Mouse (Mus musculus): Measurements from ENCODE around the gene Oser1. TPM values are rescaled to one million over a fixed set of nuclear protein-coding genes. Genes with fewer than 3 reads are reported as not detected.
A peak's percentile ranks its signal among the peaks of the same experiment; 100 is the strongest.
"Not testable (repeated sequence)": the region's sequence is repeated elsewhere in the genome, so short reads cannot be mapped to it uniquely, and the experiment has no call there.

The Oser1 gene
- polyA plus RNA-seq, 1 experiment from 2014 or later: 79.0 TPM

DNA sequence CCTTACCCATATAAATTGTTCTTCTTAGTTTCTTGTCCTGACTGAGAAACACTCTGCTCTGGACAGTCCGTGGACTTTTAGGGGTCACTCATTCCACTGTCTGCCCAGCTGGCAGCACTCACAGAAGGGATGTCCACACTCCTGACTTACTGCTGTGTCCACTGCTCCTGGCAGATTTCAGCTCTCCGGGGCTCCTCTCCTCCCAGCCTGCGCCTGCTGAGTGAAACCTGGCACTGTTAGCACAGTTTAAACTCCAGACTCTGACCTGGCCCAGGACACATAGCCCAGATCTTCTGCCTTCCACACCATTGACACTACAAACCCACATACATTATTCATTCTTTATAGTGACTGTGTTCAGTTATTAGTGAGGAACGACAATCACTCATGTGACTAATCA, 39.5 kb upstream of the Oser1 start:
- peaks cover 2% of the 10 kb centered on the region; the same call in 1 of the 2 replicates for H3K27me3 ChIP-seq (ENCODE audit: control insufficient read depth, insufficient read depth, low read length)
- H3K4me2 ChIP-seq (ENCODE audit: low read depth, low read length): no peak overlapping the region
- no peak overlapping the region for H3K27ac ChIP-seq (ENCODE audit: low read length)
- no peak overlapping the region for H3K9ac ChIP-seq (ENCODE audit: low read length)
- peaks cover 4% of the 10 kb centered on the region; the same call in 1 of the 2 replicates for H3K36me3 ChIP-seq (ENCODE audit: control insufficient read depth, insufficient read depth, low read length)
- H3K4me1 ChIP-seq (ENCODE audit: control insufficient read depth, insufficient read depth, low read length): 0 out of 2 replicates have a peak, but pooled peaks cover 4% of the 10 kb centered on the region
- no peak for ATAC-seq (ENCODE audit: insufficient read depth, low FRiP score)
- WGBS: 63% methylated on average over 4 of the region's 4 CpGs
- H3K4me3 ChIP-seq (replicated peaks; ENCODE audit: low read length): no peak overlapping the region
- H3K9me3 ChIP-seq (replicated peaks; ENCODE audit: control insufficient read depth, low read length): no peaks in the 10 kb centered on the region

DNA sequence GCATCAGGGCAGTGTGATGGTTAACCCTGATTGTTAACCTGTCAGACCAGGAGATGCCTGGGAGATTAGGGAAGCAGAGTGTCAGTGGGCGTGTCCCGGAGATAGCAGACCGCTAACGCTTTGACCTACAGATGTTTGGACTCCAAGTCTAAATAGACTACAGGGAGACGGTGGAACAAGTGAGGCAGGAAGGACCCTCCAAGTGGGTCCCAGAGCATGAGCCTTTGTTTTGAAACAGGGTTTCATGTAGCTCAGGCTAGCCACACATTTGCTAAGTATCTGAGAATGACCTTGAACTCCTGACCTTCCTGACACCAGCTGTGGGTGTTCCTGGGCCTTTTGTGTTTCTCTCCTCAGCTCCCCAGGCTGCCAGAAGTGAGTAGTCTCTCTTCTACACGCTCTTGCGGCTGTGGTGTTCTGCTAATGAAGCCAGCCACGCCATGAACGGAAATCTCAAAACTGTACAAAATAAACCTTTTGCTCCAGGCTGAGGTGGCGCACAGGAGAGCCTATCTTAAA, 38.8 kb upstream of the Oser1 start:
- no peak for ATAC-seq (ENCODE audit: insufficient read depth, low FRiP score)
- 51% methylated on average over 10 of the region's 10 CpGs for WGBS
- no peak overlapping the region for H3K4me2 ChIP-seq (ENCODE audit: low read depth, low read length)

DNA sequence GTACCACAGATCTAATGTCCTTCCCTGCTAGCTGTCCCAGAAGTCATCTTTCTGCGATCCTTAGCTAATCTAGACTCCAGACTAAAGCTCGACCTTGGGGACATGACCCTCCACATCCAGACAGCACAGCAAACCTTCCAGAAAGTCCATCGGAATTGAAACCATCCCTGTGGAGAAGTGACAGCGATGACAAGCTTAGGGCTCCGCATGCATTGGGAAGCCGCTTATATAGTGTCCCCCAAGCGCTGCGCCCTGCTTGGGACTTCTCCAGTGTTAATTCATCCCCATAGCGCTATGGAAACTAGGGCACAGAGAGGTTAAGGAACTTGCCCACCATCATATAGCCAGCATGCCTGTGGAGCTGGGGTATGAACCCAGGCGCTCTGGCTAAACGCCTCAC, 38.3 kb upstream of the Oser1 start:
- H3K27me3 ChIP-seq (ENCODE audit: control insufficient read depth, insufficient read depth, low read length): peaks cover 8% of the 10 kb centered on the region
- no peak overlapping the region for H3K4me2 ChIP-seq (ENCODE audit: low read depth, low read length)
- no peak for ATAC-seq (ENCODE audit: insufficient read depth, low FRiP score)
- H3K9me3 ChIP-seq (replicated peaks; ENCODE audit: control insufficient read depth, low read length): no peaks in the 10 kb centered on the region
- no peak overlapping the region for H3K27ac ChIP-seq (ENCODE audit: low read length)
- 0 out of 2 replicates have a peak, but pooled peaks cover 6% of the 10 kb centered on the region for H3K4me1 ChIP-seq (ENCODE audit: control insufficient read depth, insufficient read depth, low read length)
- WGBS: 69% methylated on average over 11 of the region's 11 CpGs
- H3K9ac ChIP-seq (ENCODE audit: low read length): no peak overlapping the region
- H3K36me3 ChIP-seq (ENCODE audit: control insufficient read depth, insufficient read depth, low read length): no peaks in the 10 kb centered on the region; the same call in 1 of the 2 replicates
- no peak overlapping the region for H3K4me3 ChIP-seq (replicated peaks; ENCODE audit: low read length)

More for the DNA sequence above, 38.8 kb upstream of the Oser1 start:
- H3K9ac ChIP-seq (ENCODE audit: low read length): no peak overlapping the region
- 0 out of 2 replicates have a peak, but pooled peaks cover 6% of the 10 kb centered on the region for H3K4me1 ChIP-seq (ENCODE audit: control insufficient read depth, insufficient read depth, low read length)
- peaks cover 8% of the 10 kb centered on the region for H3K27me3 ChIP-seq (ENCODE audit: control insufficient read depth, insufficient read depth, low read length)
- no peaks in the 10 kb centered on the region; the same call in 1 of the 2 replicates for H3K36me3 ChIP-seq (ENCODE audit: control insufficient read depth, insufficient read depth, low read length)
- H3K4me3 ChIP-seq (replicated peaks; ENCODE audit: low read length): no peak overlapping the region
- H3K27ac ChIP-seq (ENCODE audit: low read length): no peak overlapping the region
- H3K9me3 ChIP-seq (replicated peaks; ENCODE audit: control insufficient read depth, low read length): no peaks in the 10 kb centered on the region

DNA sequence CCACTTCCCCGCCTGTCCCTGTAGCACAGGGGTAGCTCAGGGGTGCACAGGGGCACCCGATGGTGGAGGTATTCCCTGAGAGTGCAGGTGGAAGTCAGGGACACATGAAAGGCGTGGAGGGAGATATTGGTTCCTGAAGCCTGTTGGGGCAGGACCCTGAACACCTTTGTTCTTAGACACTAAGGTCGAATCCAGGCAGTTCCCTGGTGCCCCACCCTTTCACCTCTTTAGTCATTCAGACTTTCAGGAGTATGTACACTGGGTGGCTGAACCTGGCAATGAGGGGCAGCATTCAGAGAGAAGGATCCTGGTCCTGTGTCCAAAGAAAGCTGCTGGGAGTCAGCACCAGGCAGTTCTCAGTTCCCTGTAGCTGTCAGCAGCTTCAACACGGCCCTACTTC, 37.9 kb upstream of the Oser1 start:
- H3K4me2 ChIP-seq (ENCODE audit: low read depth, low read length): no peak overlapping the region
- WGBS: 55% methylated on average over 5 of the region's 5 CpGs
- no peak for ATAC-seq (ENCODE audit: insufficient read depth, low FRiP score)

DNA sequence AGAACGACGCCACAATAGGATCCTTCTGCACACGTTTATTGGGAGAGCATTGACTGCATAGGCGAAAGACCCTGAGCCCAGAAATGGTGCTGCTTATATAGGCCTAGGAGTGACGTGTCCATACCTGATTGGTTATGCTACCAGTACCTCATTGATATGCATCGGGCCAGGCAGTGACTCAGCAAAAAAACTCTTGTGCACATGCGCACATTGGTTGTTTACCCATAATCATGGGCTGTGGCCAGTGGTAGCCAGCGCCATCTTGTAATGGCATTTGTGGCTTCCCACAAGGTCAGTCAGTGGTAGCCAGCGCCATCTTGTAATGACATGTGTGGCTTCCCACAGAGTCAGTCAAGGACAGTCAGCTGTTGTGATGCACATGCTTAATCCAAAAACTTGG, 36.8 kb upstream of the Oser1 start:
- H3K36me3 ChIP-seq (ENCODE audit: control insufficient read depth, insufficient read depth, low read length); H3K9me3 ChIP-seq (replicated peaks; ENCODE audit: control insufficient read depth, low read length); H3K9ac ChIP-seq (ENCODE audit: low read length); H3K4me2 ChIP-seq (ENCODE audit: low read depth, low read length); H3K4me3 ChIP-seq (replicated peaks; ENCODE audit: low read length); H3K27ac ChIP-seq (ENCODE audit: low read length); ATAC-seq (ENCODE audit: insufficient read depth, low FRiP score); H3K4me1 ChIP-seq (ENCODE audit: control insufficient read depth, insufficient read depth, low read length); H3K27me3 ChIP-seq (ENCODE audit: control insufficient read depth, insufficient read depth, low read length): not testable (repeated sequence)
- WGBS: 92% methylated on average over 9 of the region's 9 CpGs

More for the DNA sequence above, 37.9 kb upstream of the Oser1 start:
- no peaks in the 10 kb centered on the region for H3K9me3 ChIP-seq (replicated peaks; ENCODE audit: control insufficient read depth, low read length)
- H3K4me3 ChIP-seq (replicated peaks; ENCODE audit: low read length): no peak overlapping the region
- H3K4me1 ChIP-seq (ENCODE audit: control insufficient read depth, insufficient read depth, low read length): 0 out of 2 replicates have a peak, but pooled peaks cover 6% of the 10 kb centered on the region
- no peak overlapping the region for H3K9ac ChIP-seq (ENCODE audit: low read length)
- peaks cover 8% of the 10 kb centered on the region for H3K27me3 ChIP-seq (ENCODE audit: control insufficient read depth, insufficient read depth, low read length)
- H3K36me3 ChIP-seq (ENCODE audit: control insufficient read depth, insufficient read depth, low read length): no peaks in the 10 kb centered on the region; the same call in 1 of the 2 replicates
- H3K27ac ChIP-seq (ENCODE audit: low read length): no peak overlapping the region

DNA sequence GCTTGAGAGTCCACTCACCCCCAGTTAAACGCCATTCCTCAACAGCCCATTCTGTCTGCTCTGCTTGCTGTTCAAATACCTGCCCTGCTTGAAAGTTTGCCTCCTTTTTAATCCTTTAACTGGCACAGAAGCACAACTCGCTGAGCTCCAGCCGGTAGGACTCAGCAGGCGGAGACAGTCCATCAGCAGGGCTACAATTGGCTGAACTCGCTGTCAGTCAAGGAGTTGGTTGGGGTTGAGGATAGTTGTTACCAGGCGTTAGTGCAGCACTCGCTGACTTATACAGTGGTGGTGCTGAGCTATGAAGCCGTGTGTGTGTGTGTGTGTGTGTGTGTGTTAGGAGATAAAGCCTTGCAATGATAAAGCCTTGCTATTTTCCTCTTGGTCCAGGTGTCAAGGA, 36.1 kb upstream of the Oser1 start:
- Histone ChIP-seq H3K27ac (ENCODE audit: low read length) (no peak overlapping the region), H3K9ac (ENCODE audit: low read length) (no peak overlapping the region), H3K4me2 (ENCODE audit: low read depth, low read length) (no peak overlapping the region), H3K9me3 (replicated peaks; ENCODE audit: control insufficient read depth, low read length) (no peaks in the 10 kb centered on the region), H3K27me3 (ENCODE audit: control insufficient read depth, insufficient read depth, low read length) (peaks cover 8% of the 10 kb centered on the region), H3K4me3 (replicated peaks; ENCODE audit: low read length) (no peak overlapping the region), H3K36me3 (ENCODE audit: control insufficient read depth, insufficient read depth, low read length) (no peaks in the 10 kb centered on the region; the same call in 1 of the 2 replicates), H3K4me1 (ENCODE audit: control insufficient read depth, insufficient read depth, low read length) (0 out of 2 replicates have a peak, but pooled peaks cover 2% of the 10 kb centered on the region)
- 82% methylated on average over 8 of the region's 8 CpGs for WGBS
- no peak for ATAC-seq (ENCODE audit: insufficient read depth, low FRiP score)

DNA sequence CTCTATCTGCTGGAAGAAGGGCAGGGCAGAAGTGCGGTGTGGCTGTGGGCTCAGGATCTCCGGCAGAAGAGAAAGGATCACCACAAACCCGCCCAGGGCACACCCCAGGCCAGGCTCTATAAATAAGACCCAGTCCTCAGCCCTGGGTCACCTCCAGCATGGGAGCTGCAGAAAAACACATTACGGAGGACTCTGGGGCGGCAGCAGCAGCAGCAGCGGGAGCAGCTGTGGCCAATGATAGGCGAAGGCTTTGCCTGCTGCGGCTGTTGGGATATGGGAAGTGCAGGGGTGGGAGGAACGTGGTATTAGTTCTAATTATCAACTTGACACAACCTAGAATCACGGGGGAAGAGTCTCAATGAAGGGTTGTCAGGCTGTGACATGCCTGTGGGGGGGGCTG, 34.9 kb upstream of the Oser1 start:
- Histone ChIP-seq H3K36me3 (ENCODE audit: control insufficient read depth, insufficient read depth, low read length) (no peaks in the 10 kb centered on the region), H3K4me3 (replicated peaks; ENCODE audit: low read length) (no peak overlapping the region), H3K4me1 (ENCODE audit: control insufficient read depth, insufficient read depth, low read length) (0 out of 2 replicates have a peak, but pooled peaks cover 2% of the 10 kb centered on the region), H3K27ac (ENCODE audit: low read length) (no peak overlapping the region), H3K9ac (ENCODE audit: low read length) (no peak overlapping the region), H3K27me3 (ENCODE audit: control insufficient read depth, insufficient read depth, low read length) (peaks cover 8% of the 10 kb centered on the region), H3K9me3 (replicated peaks; ENCODE audit: control insufficient read depth, low read length) (no peaks in the 10 kb centered on the region), H3K4me2 (ENCODE audit: low read depth, low read length) (no peak overlapping the region)
- ATAC-seq (ENCODE audit: insufficient read depth, low FRiP score): no peak; the same call in 1 of the 2 replicates
- 29% methylated on average over 10 of the region's 10 CpGs for WGBS

DNA sequence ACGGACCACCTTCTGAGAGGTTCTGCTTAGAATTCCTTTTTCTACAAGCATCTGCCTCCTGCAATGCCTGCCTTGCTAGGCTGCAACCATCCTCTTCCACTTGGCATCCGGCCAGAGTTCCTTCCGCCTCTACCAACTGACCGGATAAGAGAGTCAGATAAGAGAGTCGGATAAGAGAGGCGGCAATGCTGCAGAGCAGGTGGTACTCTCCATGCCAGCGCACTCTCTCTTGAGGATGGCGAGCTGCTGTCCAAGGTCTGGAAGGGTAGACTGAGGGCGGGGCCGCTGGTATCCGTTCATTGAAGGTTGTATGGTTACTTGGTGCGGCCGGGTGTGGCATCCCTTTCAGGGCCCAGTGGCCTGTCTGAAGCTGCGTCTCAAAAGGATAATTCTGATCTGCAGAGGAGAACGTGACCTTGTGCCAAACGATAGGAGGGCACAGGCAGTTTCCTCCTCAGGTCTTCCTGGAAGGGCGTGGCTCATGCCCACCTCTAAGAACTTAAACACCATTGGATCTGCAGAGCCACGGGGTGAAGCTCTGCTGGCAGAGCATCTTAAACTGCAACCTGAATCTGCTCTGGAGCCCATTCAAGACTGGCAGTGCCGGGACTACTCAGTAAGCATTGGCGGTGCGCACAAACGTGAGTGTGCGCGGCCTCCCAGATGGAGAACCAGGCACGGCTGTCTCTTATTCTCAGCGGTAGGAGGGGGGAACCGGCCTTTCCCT, 34.2 kb upstream of the Oser1 start:
- ATAC-seq (ENCODE audit: insufficient read depth, low FRiP score): 0 out of 2 replicates have a peak, but pooled peaks have one; percentile 19
- Histone ChIP-seq H3K27ac (ENCODE audit: low read length) (no peak overlapping the region), H3K4me1 (ENCODE audit: control insufficient read depth, insufficient read depth, low read length) (0 out of 2 replicates have a peak, but pooled peaks cover 2% of the 10 kb centered on the region), H3K27me3 (ENCODE audit: control insufficient read depth, insufficient read depth, low read length) (peaks cover 8% of the 10 kb centered on the region), H3K9me3 (replicated peaks; ENCODE audit: control insufficient read depth, low read length) (no peaks in the 10 kb centered on the region), H3K4me3 (replicated peaks; ENCODE audit: low read length) (no peak overlapping the region), H3K9ac (ENCODE audit: low read length) (no peak overlapping the region), H3K4me2 (ENCODE audit: low read depth, low read length) (no peak overlapping the region), H3K36me3 (ENCODE audit: control insufficient read depth, insufficient read depth, low read length) (no peaks in the 10 kb centered on the region)
- 48% methylated on average over 27 of the region's 27 CpGs for WGBS

DNA sequence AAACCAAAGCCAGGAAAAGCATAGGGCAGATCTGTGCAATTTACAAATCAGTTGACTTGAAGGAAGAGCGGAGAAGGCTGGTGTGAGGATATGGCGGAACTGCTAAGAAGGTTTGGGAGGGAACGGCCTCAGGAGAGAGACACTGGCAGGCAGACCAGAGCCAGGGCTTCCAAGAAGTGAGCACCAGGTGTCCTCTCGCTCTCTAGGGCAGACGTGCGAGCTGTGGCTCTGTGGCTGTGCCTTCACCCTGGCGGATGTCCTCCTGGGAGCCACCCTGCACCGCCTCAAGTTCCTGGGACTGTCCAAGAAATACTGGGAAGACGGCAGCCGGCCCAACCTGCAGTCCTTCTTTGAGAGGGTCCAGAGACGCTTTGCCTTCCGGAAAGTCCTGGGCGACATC, 28.9 kb upstream of the Oser1 start:
- no peak for ATAC-seq (ENCODE audit: insufficient read depth, low FRiP score)
- no peaks in the 10 kb centered on the region; the same call in none of the 2 replicates for H3K27me3 ChIP-seq (ENCODE audit: control insufficient read depth, insufficient read depth, low read length)
- H3K27ac ChIP-seq (ENCODE audit: low read length): no peak overlapping the region
- H3K4me3 ChIP-seq (replicated peaks; ENCODE audit: low read length): no peak overlapping the region
- H3K4me2 ChIP-seq (ENCODE audit: low read depth, low read length): no peak overlapping the region
- 81% methylated on average over 13 of the region's 13 CpGs for WGBS
- no peak overlapping the region for H3K9ac ChIP-seq (ENCODE audit: low read length)
- no peaks in the 10 kb centered on the region for H3K9me3 ChIP-seq (replicated peaks; ENCODE audit: control insufficient read depth, low read length)
- no peaks in the 10 kb centered on the region for H3K4me1 ChIP-seq (ENCODE audit: control insufficient read depth, insufficient read depth, low read length)
- no peaks in the 10 kb centered on the region for H3K36me3 ChIP-seq (ENCODE audit: control insufficient read depth, insufficient read depth, low read length)
